Mouse (Mus musculus): ENCODE measurements around the gene Antxr1.

Antxr1 gene

DNA sequence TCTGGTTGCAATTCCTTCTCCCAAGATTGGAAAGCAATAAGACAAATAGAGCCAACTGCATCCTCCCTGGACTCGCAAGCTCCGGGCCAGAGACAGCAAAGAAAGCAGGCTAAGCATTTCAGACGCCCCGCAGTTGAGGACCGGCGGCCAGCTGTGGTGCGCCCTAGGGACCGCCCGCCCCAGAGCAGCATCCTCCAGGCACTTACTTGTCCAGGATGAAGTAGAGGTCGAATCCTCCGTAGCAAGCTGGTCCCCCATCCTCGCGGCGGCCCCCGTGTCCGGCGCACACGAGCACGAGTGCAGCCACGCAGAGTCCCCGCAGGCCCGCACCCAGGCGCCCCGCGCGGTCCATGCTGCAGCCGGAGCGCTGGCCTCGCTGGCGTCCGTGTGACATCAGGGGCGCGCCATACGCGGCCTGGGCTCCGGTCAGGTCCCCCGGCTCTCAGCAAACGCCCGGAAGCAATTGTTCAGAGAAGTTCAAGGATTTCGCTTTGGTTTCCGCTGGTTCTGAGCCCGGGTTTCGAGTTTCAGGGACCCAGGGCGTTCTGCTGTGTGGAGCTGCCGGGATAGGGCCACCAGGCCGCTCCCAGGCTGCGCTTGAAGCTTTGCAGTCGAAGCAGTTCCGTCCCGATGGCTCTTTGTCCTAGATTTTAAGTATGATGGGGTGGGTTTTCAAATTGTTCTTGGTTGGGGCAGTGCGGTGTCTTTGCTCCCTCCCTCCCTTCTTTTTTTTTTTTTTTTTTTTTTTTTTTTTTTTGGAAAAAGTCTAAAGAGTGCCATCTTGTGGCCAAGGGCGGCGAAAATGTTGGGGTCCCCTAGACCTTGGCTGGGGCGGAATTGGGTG, at the start of gene Antxr1:
Gene Antxr1, minus strand, starts transcription at position 731 of the 844 bp plus-strand sequence.
- peak; percentile 59 for DNase-seq (ENCODE audit: low spot score)

GRCm38 (mm10) chr6:87384761-87385160, 49.1 kb upstream of the Antxr1 start:
- DNase-seq (ENCODE audit: low spot score) = no peak

- DNase-seq (ENCODE audit: low spot score) = peak; percentile 23
Measured at GRCm38 (mm10) chr6:87383926-87384691, 48.5 kb upstream of the Antxr1 start.

DNA sequence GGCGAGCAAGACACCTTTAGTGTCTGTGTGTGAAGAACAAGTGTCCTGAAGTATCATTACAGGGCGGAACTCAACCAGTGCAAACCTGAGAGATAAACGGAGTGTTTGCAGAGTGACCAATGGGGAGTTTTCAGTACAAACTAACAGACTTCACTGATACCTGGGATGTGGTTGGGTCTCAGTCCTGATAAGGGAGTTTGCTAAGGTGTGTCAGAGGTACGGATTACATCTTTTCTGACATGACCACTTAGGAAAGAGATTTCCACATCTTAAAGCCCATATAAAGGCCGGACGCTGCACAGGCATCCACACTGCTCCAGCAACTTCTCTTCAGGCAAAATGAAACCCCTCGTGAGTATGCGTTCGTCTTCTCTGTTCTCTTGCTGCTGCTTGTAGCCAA, 37.4 kb upstream of the Antxr1 start, which contains the start of gene Gkn2:
Gene Gkn2, plus strand, starts transcription at position 301 of the 400 bp plus-strand sequence.
- DNase-seq (ENCODE audit: low spot score) = no peak

- no peak for DNase-seq (ENCODE audit: low spot score)
Measured at GRCm38 (mm10) chr6:87369223-87369622, 33.6 kb upstream of the Antxr1 start.

DNA sequence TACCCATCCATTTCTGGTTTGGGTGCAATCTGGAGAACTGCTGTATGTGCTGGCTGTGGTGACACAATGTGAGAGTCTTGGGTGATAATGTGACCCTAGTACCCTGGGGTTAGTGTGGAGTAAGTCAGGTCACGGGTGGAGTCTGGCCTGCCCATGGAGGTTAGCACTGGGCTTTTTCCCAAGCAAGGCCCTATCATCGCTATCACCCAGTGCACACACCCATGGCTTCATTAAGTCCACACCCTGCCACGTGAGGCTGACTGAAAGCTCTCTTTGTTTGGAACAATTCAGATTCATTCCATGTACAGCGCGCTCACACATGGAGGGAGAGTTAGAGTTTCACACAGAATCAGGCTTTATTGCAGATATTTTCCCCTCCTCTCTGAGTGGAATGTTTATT, 18.8 kb upstream of the Antxr1 start:
- no peak for DNase-seq (ENCODE audit: low spot score)

- DNase-seq (ENCODE audit: low spot score) = no peak
Measured at GRCm38 (mm10) chr6:87350829-87351228, 15.2 kb upstream of the Antxr1 start, which contains the start of gene Gkn1. Gene Gkn1, minus strand, starts transcription at chr6:87350942.

DNA sequence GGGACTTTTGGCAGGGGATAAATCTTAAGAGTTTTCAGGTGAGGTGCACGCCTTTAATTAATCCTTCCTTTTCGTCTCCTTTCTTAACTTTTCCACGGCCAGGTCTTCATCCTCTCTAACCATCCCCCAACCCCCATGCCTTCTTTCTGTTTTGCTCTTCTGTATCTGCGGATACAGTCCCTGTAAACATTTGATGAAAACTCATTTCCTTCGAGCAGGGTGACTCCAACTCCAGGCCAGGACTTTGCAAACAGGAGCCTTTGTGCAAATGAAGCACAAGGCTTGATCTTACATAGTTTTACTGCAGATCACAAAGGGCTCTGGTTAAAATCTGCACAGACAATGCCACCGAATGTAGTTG, 294 bp upstream of the Antxr1 start:
- peak; percentile 46 for DNase-seq (ENCODE audit: low spot score)

DNA sequence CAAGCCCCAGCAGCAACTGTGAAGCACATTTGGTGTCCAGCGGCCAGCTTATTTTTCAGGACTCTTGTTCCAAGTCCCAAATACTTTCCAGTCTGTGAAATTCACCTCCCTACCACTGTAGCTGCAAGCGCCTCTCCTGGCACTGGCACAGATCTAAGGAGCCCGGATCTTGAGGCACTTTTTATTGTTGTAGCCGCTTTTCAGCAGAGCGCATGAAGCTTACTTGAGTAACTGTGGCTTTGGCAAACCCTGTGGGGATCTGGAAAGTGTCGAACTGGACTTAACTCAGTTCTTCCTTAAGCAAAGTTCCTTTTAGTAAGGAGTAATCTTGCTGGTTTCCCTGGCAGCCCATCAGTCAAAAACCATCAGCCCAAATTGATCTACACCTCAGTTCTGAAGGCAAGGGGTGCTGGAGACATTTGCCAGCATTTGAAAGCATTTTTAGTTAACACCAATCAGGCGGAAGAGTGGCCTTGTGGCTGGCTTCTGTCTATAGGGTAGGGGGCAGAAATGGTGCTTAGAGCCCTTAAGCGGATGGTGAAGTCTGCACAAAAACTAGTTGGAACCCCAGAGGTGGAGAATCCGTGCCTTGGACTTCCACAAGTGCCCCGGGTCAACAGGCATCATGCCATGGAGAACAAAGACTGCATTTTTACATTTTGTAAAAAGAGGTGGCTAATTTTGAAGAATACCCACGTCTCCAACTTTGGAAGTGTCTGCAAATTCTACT, 1.1 kb downstream of the Antxr1 start:
- peak; percentile 39 for DNase-seq (ENCODE audit: low spot score)

GRCm38 (mm10) chr6:87332380-87332779, 3.2 kb downstream of the Antxr1 start:
- DNase-seq (ENCODE audit: low spot score) = no peak

GRCm38 (mm10) chr6:87328265-87329173, 7.1 kb downstream of the Antxr1 start:
- no peak for DNase-seq (ENCODE audit: low spot score)

- no peak for DNase-seq (ENCODE audit: low spot score)
Measured at GRCm38 (mm10) chr6:87326932-87327331, 8.7 kb downstream of the Antxr1 start.

DNA sequence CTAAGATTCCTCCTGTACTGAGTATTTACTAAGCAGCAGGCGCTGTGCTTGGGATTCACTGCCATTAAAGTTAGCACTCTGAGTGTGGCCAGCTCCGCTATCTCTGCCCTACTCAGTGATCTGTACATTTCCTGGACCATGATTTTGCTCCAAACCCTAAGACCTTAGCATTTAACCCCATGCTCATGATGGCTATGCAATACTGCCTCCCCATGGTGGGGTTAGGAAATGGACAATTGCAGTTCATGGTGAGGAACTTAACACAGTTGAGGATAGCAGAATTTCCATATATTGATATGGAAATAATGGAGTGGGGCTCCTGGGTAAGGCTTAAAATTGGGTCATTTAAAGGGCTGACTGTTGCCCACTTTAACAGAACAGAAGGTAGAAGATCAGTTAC, 12.2 kb downstream of the Antxr1 start:
- DNase-seq (ENCODE audit: low spot score) = peak; percentile 56

GRCm38 (mm10) chr6:87318651-87319050, 17.0 kb downstream of the Antxr1 start:
- no peak for DNase-seq (ENCODE audit: low spot score)

GRCm38 (mm10) chr6:87316966-87317365, 18.7 kb downstream of the Antxr1 start:
- DNase-seq (ENCODE audit: low spot score) = peak; percentile 66

- DNase-seq (ENCODE audit: low spot score) = no peak
Measured at GRCm38 (mm10) chr6:87312761-87313160, 22.9 kb downstream of the Antxr1 start.

- DNase-seq (ENCODE audit: low spot score) = no peak
Measured at GRCm38 (mm10) chr6:87304486-87304885, 31.1 kb downstream of the Antxr1 start.

GRCm38 (mm10) chr6:87302746-87303145, 32.9 kb downstream of the Antxr1 start:
- DNase-seq (ENCODE audit: low spot score) = no peak

GRCm38 (mm10) chr6:87301991-87302390, 33.6 kb downstream of the Antxr1 start:
- DNase-seq (ENCODE audit: low spot score) = no peak

DNA sequence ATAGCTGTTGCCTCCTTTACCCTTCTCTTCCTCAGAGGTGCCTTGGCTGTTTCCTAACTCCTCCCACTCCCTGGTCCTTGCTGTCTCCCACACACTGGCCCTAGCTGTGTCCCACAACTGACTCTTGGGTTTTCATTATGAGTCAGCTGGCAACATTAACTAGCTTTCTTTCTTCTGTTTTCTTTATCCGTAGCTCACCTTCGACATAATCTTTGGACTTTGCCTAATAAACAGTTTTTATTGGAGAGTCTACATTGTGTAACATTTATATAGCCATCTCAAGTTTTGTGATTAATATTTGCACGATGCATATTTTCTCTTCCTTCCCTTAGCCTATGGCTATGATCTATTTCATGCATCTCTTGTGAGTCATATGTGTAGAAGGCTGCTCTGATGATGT, 40.7 kb downstream of the Antxr1 start:
- DNase-seq (ENCODE audit: low spot score) = no peak
